Mouse (Mus musculus) cortical plate, adult 2 months (tissue): Measurements from ENCODE around the gene Ppil6. TPM values are rescaled to one million over a fixed set of nuclear protein-coding genes. Genes with fewer than 3 reads are reported as not detected.

Source experiments
- H3K27ac ChIP-seq: fragments of 200-500 bp; 2 replicates; pipeline ENCODE4 v1.5.1; 2012; ENCODE audit warnings: low read length, control low read depth, inconsistent platforms; ENCODE audit not compliant: insufficient read depth
- H3K4me1 ChIP-seq: fragments of 200-500 bp; 2 replicates; pipeline ENCODE4 v1.6.1; 2011; ENCODE audit warnings: low read length; ENCODE audit not compliant: control insufficient read depth, insufficient read depth
- H3K4me3 ChIP-seq: fragments of 200-500 bp; 2 replicates; pipeline ENCODE4 v1.5.1; 2011; ENCODE audit warnings: mild to moderate bottlenecking, low read length, control low read depth; ENCODE audit not compliant: insufficient read depth
- CTCF ChIP-seq: fragments of 200-500 bp; IDR thresholded peaks from 2 replicates; pipeline ENCODE4 v1.5.1; 2011; ENCODE audit warnings: mild to moderate bottlenecking, control low read depth, low read length; ENCODE audit not compliant: insufficient read depth; ENCODE audit errors: extremely low read depth
- POLR2A ChIP-seq: fragments of 200-500 bp; IDR thresholded peaks from 2 replicates; pipeline ENCODE4 v1.6.1; 2011; ENCODE audit warnings: mild to moderate bottlenecking, low read length, control low read depth; ENCODE audit not compliant: insufficient read depth; ENCODE audit errors: extremely low read depth
- polyA plus RNA-seq: library from polyadenylated mRNA; depleted of rRNA; stranded (reverse); fragments of >200 nt; gene quantifications from 2 replicates; pipeline ENCODE4 v1.2.3, GENCODE M21; 2012

Gene Ppil6
- polyA plus RNA-seq, 1 experiment, result 5.2 TPM

DNA sequence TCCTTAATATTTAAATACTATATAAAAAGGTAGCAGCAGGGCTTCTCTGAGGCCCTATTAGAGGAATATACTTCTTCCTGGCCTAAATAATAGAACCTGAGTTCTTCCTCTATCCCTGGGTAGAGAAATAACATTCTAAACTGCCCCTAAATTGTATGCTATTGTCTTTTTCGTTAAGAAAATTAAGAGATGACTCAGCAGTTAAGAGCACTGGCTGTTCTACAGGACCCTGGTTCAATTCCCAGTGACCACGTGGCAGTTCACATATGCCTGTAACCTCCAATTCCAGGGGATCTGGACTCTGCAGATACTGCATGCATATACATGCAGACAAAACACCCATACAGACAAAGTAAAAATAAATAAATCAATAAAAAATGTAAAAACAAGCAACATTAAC lies 53.6 kb downstream of the Ppil6 start:
- Histone ChIP-seq H3K4me1 (no peaks in the 10 kb centered on the region), H3K4me3 (no peak overlapping the region), H3K27ac (no peak overlapping the region)
- no peak for TF ChIP-seq POLR2A
- TF ChIP-seq CTCF, result no peak

DNA sequence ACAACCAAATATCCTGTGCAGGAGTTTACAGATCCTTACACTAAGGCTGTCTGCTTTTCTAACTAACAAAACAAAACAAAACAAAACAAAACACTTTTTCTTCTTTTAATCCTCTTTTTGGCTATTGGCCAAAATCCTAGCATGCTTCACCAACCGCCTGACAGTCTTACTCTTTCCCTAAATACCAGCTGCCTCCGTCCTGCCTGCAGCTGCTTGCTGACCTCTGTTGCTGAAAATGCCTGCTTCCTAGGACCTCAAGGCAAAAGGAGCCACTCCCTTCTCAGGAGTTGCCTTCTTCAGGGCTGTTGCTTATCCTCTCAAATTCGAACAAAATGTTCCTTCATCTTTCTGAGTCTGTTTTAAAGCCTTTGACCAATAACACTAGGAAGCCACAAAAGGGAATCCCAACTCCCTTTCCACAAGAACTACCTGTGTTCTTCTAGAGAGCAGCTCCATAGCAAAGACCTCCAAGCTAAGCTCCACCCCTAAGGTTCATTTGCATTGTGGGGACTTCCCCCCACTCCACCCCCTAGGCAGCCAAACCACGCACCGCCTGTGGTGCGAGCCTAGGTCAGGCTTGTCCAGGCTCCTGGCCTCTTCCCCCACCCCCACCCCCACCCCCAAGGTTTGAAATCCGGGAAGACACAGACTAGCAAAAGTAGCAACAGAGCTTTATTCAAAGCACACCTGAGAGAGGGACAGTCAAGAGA lies 54.4 kb downstream of the Ppil6 start:
- Histone ChIP-seq H3K4me1 (no peaks in the 10 kb centered on the region), H3K4me3 (no peak overlapping the region), H3K27ac (no peak overlapping the region)
- TF ChIP-seq CTCF, result no peak
- TF ChIP-seq POLR2A, result no peak

DNA sequence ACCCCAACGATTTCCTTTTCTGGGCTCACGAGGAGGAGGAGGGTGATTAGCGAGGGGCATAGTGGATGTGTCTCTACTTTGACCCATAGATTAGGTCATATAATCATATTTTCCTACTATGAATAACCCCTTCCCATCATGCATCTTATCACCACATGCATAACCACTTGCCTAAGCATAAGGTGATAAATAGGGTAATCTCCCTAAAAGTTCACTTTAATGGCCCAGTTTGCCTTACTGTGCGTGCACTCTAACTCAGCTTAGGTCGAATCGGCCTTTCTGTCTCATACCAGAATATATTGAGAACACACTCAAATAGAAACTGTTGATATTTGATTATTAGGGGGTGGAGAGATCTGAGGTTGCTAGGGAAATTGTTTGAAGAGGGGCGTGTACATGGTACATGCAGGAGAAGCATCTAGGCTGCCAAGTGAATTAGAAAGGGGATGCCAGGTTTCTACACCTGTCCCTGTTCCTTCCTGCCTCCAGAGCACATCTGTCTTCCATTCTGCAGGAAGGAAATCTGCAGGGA lies 55.1 kb downstream of the Ppil6 start:
- Histone ChIP-seq H3K4me3 (no peak overlapping the region), H3K27ac (no peak overlapping the region), H3K4me1 (no peaks in the 10 kb centered on the region)
- TF ChIP-seq POLR2A, result no peak
- no peak for TF ChIP-seq CTCF

DNA sequence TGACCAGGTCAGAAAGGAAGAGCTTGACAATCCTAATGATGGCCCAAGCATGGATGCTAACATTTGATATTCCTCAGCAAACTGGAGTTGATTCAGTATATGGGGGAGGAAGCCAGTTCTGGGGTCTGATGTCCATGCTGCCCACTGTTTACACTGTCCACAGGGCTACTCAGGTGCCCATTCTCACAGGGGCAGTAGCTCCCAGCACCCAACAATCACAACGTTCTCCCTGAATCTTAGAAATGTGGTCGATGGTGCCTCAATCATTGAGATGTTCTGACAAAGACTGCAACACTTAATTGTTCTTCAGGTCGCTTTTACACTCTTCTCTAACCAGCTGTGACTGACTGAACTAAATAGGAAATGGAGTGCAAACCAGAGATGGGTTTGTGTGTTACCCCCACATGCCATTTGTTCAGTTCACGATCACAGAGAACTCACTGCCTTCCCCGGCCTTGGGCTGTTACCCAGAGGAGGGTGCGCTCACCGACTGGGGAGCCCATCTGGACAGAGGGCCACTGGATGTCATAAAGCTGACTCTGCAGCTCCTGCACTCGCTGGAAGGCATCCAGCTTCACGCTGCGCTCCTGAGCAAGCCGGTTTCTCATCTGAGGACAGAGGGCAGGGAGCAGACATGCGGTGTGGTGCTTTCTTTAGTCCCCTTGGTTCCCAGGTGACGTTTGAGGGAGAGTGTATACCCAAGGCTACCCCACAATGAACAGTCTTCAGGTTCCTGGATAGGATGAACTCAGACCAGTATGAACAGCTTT lies 56.3 kb downstream of the Ppil6 start:
- no peak overlapping the region for H3K4me3 ChIP-seq
- H3K27ac ChIP-seq, result no peak overlapping the region
- no peaks in the 10 kb centered on the region for H3K4me1 ChIP-seq
- TF ChIP-seq CTCF, result no peak
- no peak for TF ChIP-seq POLR2A

DNA sequence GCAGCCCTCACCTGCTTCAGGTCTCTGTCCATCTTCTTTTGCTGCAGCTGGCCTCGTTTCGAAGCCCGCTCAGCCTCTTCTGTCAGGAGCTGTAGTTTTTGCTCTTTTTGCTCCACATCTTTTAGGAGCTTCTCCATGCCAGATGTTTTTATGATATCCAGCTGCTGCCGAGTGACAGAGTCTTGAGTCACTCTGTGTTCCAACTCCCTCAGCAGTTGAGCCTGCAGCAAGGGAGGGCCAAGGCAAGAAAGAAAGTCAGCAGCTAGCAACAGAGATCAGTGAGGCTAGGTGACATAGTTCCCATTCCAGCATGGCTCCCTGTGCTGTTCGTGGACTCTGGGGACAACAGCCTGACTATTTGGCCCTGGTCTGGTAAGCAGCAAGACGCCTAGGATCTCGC lies 60.5 kb downstream of the Ppil6 start:
- peaks cover 6% of the 10 kb centered on the region for H3K4me1 ChIP-seq
- no peak overlapping the region for H3K27ac ChIP-seq
- no peak overlapping the region for H3K4me3 ChIP-seq
- TF ChIP-seq CTCF (no peak), POLR2A (no peak)

DNA sequence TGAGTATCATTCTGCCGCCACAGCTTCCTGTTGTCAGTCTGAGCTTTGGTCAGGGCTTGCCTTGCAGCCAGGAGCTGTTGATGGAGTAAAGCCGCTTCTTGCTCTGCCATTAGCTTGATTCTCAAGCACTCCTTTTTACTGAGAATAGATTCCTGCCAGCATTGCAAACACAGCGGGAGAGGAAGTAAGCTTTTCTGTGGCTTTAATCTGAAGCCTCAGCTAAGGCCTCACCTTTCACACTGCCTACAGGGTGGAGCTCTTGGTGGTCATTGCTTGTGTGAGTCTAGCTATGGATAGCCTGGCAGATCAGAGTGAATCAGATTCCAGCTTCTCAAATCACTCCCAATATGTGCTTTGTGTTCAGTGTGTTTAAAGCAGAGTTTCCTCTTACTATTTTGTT lies 62.1 kb downstream of the Ppil6 start:
- Histone ChIP-seq H3K27ac (no peak overlapping the region), H3K4me1 (peaks cover 6% of the 10 kb centered on the region), H3K4me3 (no peak overlapping the region)
- TF ChIP-seq CTCF, result no peak
- TF ChIP-seq POLR2A, result no peak

DNA sequence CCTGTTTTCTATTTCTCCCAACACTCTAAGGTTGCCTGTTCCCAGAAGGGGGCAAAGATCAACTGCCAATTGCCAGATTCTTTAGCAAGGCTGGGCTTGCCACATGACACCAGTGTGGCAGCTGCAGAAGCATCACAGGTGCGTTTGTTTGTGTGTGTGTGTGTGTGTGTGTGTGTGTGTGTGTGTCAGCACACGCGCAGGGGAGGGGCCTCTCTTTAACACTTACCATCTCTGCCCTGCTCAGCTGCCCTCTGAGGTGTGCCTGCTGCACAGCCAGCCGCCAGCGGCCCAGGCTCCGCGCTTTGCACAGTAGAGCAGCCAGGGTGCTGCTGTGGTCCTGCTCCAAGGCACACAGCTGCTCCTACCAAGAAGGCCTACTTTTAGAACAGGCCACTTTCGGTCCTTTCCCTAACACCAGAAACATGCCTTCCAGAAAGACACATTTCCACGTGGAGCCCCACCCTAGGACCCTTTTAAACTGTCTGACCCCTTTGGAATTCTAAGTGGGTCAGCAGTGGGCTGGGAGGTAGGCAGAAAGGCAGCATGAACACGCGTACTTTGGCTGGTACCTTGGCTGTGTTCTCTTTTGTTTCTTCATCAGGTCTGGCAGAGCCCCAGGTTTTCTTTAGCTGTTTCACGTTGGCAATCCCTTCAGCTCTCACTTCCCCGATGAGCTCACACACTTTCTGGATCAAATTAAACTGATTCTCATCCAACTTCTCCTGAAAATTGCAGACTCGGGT lies 62.8 kb downstream of the Ppil6 start:
- H3K4me3 ChIP-seq, result no peak overlapping the region
- no peak for TF ChIP-seq POLR2A
- no peak for TF ChIP-seq CTCF
- peaks cover 6% of the 10 kb centered on the region for H3K4me1 ChIP-seq
- H3K27ac ChIP-seq, result no peak overlapping the region

DNA sequence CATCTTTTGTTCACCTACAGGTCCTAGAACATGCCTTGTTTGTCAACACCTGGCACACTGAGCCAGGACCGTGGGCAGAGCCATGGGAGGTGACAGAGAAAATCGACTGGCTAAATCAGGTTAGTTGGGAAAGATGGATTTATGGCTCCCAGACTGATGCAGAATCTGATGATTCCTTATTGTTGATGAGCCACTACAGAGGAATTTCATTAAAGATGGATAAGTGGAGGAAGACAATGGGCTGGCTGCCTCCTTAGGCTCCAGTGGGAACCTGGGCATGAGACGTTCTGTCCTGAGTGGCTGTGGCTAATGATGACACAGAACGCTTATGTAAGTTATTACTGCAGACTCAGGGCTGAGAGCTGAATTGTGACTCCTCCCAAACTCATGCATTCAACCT lies 63.5 kb downstream of the Ppil6 start:
- H3K27ac ChIP-seq, result no peak overlapping the region

DNA sequence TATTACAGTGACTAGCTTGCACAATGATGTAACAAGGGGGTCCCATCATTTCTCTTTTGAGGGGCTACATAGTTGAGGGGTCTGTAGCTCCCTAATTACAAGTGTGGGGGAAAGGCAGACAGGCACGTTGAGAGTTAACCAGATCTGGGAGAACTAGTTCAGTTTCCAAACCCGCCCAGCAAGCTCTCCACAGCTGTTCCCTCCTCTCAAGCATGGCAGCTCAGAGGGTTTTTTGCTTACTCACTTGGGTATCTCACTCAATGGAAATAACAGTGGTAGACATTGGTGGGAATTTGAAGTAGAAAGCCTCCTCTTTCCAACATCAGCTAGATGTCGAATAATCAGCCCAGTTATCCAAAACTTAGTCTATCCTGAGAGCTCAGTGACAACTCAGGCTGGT lies 64.8 kb downstream of the Ppil6 start:
- Histone ChIP-seq H3K4me1 (peaks cover 6% of the 10 kb centered on the region), H3K4me3 (no peak overlapping the region), H3K27ac (no peak overlapping the region)
- TF ChIP-seq CTCF (no peak), POLR2A (no peak)

More for the DNA sequence above, 63.5 kb downstream of the Ppil6 start:
- no peak overlapping the region for H3K4me3 ChIP-seq
- TF ChIP-seq CTCF (no peak), POLR2A (no peak)
- peaks cover 6% of the 10 kb centered on the region for H3K4me1 ChIP-seq

DNA sequence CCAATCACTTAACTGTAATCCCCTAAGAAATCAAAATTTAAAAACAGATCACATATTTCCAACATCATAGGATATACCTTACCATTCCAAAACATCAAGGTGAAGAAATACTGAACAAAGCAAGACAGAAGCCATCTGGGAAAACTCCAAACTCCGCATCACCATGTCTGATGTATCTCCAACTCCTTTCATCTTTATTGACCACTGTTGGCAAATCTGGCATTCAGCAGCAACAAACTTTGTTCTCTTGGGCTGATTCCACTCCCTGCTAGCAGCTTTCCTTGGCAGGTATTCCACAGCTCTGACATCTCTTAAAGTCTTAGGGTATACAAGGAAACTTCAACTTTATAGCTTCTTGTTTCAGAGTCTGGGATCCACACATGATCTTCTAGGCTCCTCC lies 68.2 kb downstream of the Ppil6 start:
- TF ChIP-seq CTCF (no peak), POLR2A (no peak)
- H3K27ac ChIP-seq, result no peak overlapping the region
- H3K4me1 ChIP-seq, result peaks cover 2% of the 10 kb centered on the region
- H3K4me3 ChIP-seq, result no peak overlapping the region
